Mouse (Mus musculus) stomach, embryonic 16.5 days (tissue): Measurements from ENCODE around the gene Ddx47. TPM values are rescaled to one million over a fixed set of nuclear protein-coding genes. Genes with fewer than 3 reads are reported as not detected.
A peak's percentile ranks its signal among the peaks of the same experiment; 100 is the strongest.

ENCODE experiments used
- ATAC-seq: fragments of 200-750 bp; cut with Nextera tagmentation; 2 replicates; pipeline ENCODE4 v1.8.0; 2017; ENCODE audit warnings: moderate number of reproducible peaks, moderate TSS enrichment; ENCODE audit not compliant: insufficient read depth, low FRiP score
- H3K27ac ChIP-seq: fragments of 300-500 bp; sonication (generic); 2 replicates; pipeline ENCODE4 v1.5.1; 2014; ENCODE audit warnings: low read length
- H3K27me3 ChIP-seq: fragments of 300-500 bp; sonication (generic); 2 replicates; pipeline ENCODE4 v1.6.1; 2014; ENCODE audit warnings: low read length, control low read depth, mixed read lengths; ENCODE audit not compliant: control insufficient read depth, insufficient read depth
- H3K36me3 ChIP-seq: fragments of 300-500 bp; sonication (generic); 2 replicates; pipeline ENCODE4 v1.6.1; 2014; ENCODE audit warnings: low read length; ENCODE audit not compliant: control insufficient read depth, insufficient read depth
- H3K4me1 ChIP-seq: fragments of 300-500 bp; sonication (generic); 2 replicates; pipeline ENCODE4 v1.6.1; 2014; ENCODE audit warnings: low read length, control low read depth, mixed read lengths; ENCODE audit not compliant: control insufficient read depth, insufficient read depth
- H3K4me2 ChIP-seq: fragments of 300-500 bp; sonication (generic); 2 replicates; pipeline ENCODE4 v1.6.1; 2014; ENCODE audit warnings: low read depth, low read length, mixed read lengths
- H3K4me3 ChIP-seq: fragments of 300-500 bp; sonication (generic); replicated peaks from 2 replicates; pipeline ENCODE4 v1.5.1; 2014; ENCODE audit warnings: mild to moderate bottlenecking, low read length
- H3K9ac ChIP-seq: fragments of 300-500 bp; sonication (generic); 2 replicates; pipeline ENCODE4 v1.6.1; 2014; ENCODE audit warnings: low read length
- H3K9me3 ChIP-seq: fragments of 300-500 bp; sonication (generic); replicated peaks from 2 replicates; pipeline ENCODE4 v1.6.1; 2016; ENCODE audit warnings: low read length, control low read depth; ENCODE audit not compliant: control insufficient read depth
- WGBS: fragments of 180-500 bp; shearing (Covaris S2); extraction: QIAGEN DNeasy Blood & Tissue Kit; methylation state at CpG from one replicate; pipeline ENCODE4 v1.1.7; 2014; 5-methylcytosine and 5-hydroxymethylcytosine counted together
- polyA plus RNA-seq: library from polyadenylated mRNA; unstranded; fragments of >200 nt; fragmentation: Nextera tagmentation; extraction: Ambion mirVana; gene quantifications from 2 replicates; pipeline ENCODE4 v1.2.1, GENCODE M21; 2015

Gene Ddx47
- polyA plus RNA-seq, 1 experiment from 2014 or later = 104 TPM

GRCm38 (mm10) chr6:134981231-134982062, 30.0 kb upstream of the Ddx47 start, which contains the start of gene Apold1:
Gene Apold1 (plus strand): TSS chr6:134981718.
- peak; percentile 19; the same call in 1 of the 2 replicates for ATAC-seq
- 47% methylated on average over 22 of the region's 22 CpGs for WGBS
- H3K27ac ChIP-seq = peak within 1 kb of the TSS; percentile 19; the same call in 1 of the 2 replicates
- H3K4me1 ChIP-seq = no peaks in the 10 kb centered on the region
- H3K4me3 ChIP-seq = peak within 1 kb of the TSS; percentile 19
- no peak within 1 kb of the TSS for H3K9ac ChIP-seq
- no peaks in the 10 kb centered on the region for H3K36me3 ChIP-seq
- H3K27me3 ChIP-seq = no peaks in the 10 kb centered on the region
- H3K9me3 ChIP-seq = no peaks in the 10 kb centered on the region
- peak within 1 kb of the TSS; percentile 37 for H3K4me2 ChIP-seq

GRCm38 (mm10) chr6:134983529-134984370, 27.7 kb upstream of the Ddx47 start:
- H3K4me2 ChIP-seq = peak overlapping the region; percentile 92
- no peaks in the 10 kb centered on the region for H3K36me3 ChIP-seq
- H3K9ac ChIP-seq = peak overlapping the region; percentile 75
- no peaks in the 10 kb centered on the region for H3K27me3 ChIP-seq
- no peaks in the 10 kb centered on the region for H3K4me1 ChIP-seq
- no peak overlapping the region for H3K27ac ChIP-seq
- H3K4me3 ChIP-seq = peak overlapping the region; percentile 60
- H3K9me3 ChIP-seq = no peaks in the 10 kb centered on the region
- 3% methylated on average over 62 of the region's 62 CpGs for WGBS
- ATAC-seq = peak; percentile 88

DNA sequence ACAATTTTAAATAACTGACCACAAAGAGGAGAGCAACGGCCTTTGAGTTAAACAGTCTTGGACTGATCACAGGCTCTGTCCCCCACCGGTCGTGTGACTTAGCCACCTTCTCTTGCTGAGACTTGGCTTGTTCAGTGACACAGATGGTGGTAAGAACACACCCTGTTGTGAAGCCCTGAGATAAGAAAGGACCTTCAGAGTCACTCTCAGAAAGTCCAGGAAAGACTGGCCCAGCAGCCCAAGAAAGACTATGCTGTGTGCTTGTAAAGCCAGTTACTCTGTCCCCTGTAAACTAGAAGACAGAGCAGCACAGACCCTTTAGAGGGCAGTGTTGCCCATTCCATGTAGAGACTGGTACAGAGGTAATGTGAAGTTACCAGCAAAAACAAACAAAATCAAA, 26.7 kb upstream of the Ddx47 start:
- Histone ChIP-seq H3K9ac (no peak overlapping the region), H3K4me1 (no peaks in the 10 kb centered on the region), H3K36me3 (no peaks in the 10 kb centered on the region), H3K4me2 (peak overlapping the region; percentile 92; the same call in 1 of the 2 replicates), H3K27ac (no peak overlapping the region), H3K4me3 (no peak overlapping the region), H3K27me3 (no peaks in the 10 kb centered on the region), H3K9me3 (no peaks in the 10 kb centered on the region)
- 50% methylated on average over 3 of the region's 3 CpGs for WGBS
- peak; percentile 28; the same call in 1 of the 2 replicates for ATAC-seq

- 63% methylated on average over 9 of the region's 9 CpGs for WGBS
These were observed 23.0 kb upstream of the Ddx47 start for GRCm38 (mm10) chr6:134988377-134988776.

GRCm38 (mm10) chr6:134990674-134991073, 20.7 kb upstream of the Ddx47 start:
- H3K4me1 ChIP-seq = no peaks in the 10 kb centered on the region
- H3K27me3 ChIP-seq = no peaks in the 10 kb centered on the region
- H3K9me3 ChIP-seq = no peaks in the 10 kb centered on the region
- H3K4me2 ChIP-seq = no peak overlapping the region
- WGBS = 81% methylated on average over 6 of the region's 6 CpGs
- H3K27ac ChIP-seq = no peak overlapping the region
- no peaks in the 10 kb centered on the region for H3K36me3 ChIP-seq
- ATAC-seq = no peak
- H3K4me3 ChIP-seq = no peak overlapping the region
- no peak overlapping the region for H3K9ac ChIP-seq

More at GRCm38 (mm10) chr6:134988377-134988776, 23.0 kb upstream of the Ddx47 start:
- Histone ChIP-seq H3K27ac (no peak overlapping the region), H3K4me1 (no peaks in the 10 kb centered on the region), H3K4me2 (no peak overlapping the region), H3K9ac (no peak overlapping the region), H3K36me3 (no peaks in the 10 kb centered on the region), H3K4me3 (no peak overlapping the region), H3K27me3 (no peaks in the 10 kb centered on the region), H3K9me3 (no peaks in the 10 kb centered on the region)
- no peak for ATAC-seq

- H3K4me1 ChIP-seq = no peaks in the 10 kb centered on the region
- WGBS = 65% methylated on average over 12 of the region's 12 CpGs
- H3K4me2 ChIP-seq = no peak overlapping the region
- H3K36me3 ChIP-seq = no peaks in the 10 kb centered on the region
- no peak for ATAC-seq
- H3K4me3 ChIP-seq = no peak overlapping the region
- H3K9me3 ChIP-seq = no peaks in the 10 kb centered on the region
- no peaks in the 10 kb centered on the region for H3K27me3 ChIP-seq
- no peak overlapping the region for H3K27ac ChIP-seq
- no peak overlapping the region for H3K9ac ChIP-seq
These were observed 17.3 kb upstream of the Ddx47 start for GRCm38 (mm10) chr6:134994031-134994651.

DNA sequence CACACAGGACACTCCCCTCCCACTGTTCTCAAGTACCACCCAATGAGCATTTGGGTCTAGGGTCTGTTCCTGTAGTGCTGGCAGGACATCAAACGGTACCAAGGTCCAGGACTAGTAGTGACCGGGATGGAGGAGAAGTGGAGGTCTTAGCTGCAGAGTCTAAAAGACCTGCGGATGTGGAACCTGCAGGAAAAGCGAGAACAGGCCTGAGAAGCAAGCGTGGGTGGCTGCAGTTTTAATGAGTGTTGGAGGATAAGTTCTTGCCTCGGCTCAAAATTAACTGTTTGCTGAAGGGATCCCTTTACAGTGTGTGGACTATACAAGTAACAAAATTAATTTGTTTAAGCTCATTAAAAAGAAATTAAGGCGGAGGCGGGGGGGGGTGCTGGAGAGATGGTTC, 16.4 kb upstream of the Ddx47 start:
- Histone ChIP-seq H3K27me3 (no peaks in the 10 kb centered on the region), H3K9ac (no peak overlapping the region), H3K9me3 (no peaks in the 10 kb centered on the region), H3K36me3 (no peaks in the 10 kb centered on the region), H3K4me1 (no peaks in the 10 kb centered on the region), H3K27ac (no peak overlapping the region), H3K4me2 (no peak overlapping the region), H3K4me3 (no peak overlapping the region)
- WGBS = 74% methylated on average over 8 of the region's 8 CpGs
- ATAC-seq = no peak

GRCm38 (mm10) chr6:134996918-134997317, 14.5 kb upstream of the Ddx47 start:
- H3K9me3 ChIP-seq = no peaks in the 10 kb centered on the region
- no peak for ATAC-seq
- H3K4me1 ChIP-seq = no peaks in the 10 kb centered on the region
- H3K27ac ChIP-seq = no peak overlapping the region
- 83% methylated on average over 2 of the region's 2 CpGs for WGBS
- no peak overlapping the region for H3K4me2 ChIP-seq
- no peaks in the 10 kb centered on the region for H3K36me3 ChIP-seq
- H3K4me3 ChIP-seq = no peak overlapping the region
- no peak overlapping the region for H3K9ac ChIP-seq
- no peaks in the 10 kb centered on the region for H3K27me3 ChIP-seq
